Mouse (Mus musculus) hindbrain, embryonic 14.5 days (tissue): ENCODE measurements around the gene Rfx3. TPM values are rescaled to one million over a fixed set of nuclear protein-coding genes. Genes with fewer than 3 reads are reported as not detected.

Experiments used
- ATAC-seq: fragments of 200-750 bp; cut with Nextera tagmentation; 2 replicates; pipeline ENCODE4 v1.8.0; 2017; ENCODE audit warnings: moderate number of reproducible peaks, mild to moderate bottlenecking, moderate TSS enrichment, moderate library complexity; ENCODE audit not compliant: low FRiP score
- DNase-seq: peaks from one replicate; pipeline ENCODE4 v3.0.0-alpha.2; 2015; ENCODE audit warnings: low spot score
- H3K27ac ChIP-seq: fragments of 300-500 bp; sonication (generic); 2 replicates; pipeline ENCODE4 v1.5.1; 2014; ENCODE audit warnings: mild to moderate bottlenecking, moderate library complexity
- H3K27me3 ChIP-seq: fragments of 300-500 bp; sonication (generic); 2 replicates; pipeline ENCODE4 v1.6.1; 2014; ENCODE audit warnings: mild to moderate bottlenecking, low read length, mixed read lengths; ENCODE audit not compliant: control insufficient read depth, insufficient read depth
- H3K36me3 ChIP-seq: fragments of 300-500 bp; sonication (generic); replicated peaks from 2 replicates; pipeline ENCODE4 v1.6.1; 2014; ENCODE audit not compliant: control insufficient read depth, insufficient read depth
- H3K4me1 ChIP-seq: fragments of 300-500 bp; sonication (generic); replicated peaks from 2 replicates; pipeline ENCODE4 v1.6.1; 2014; ENCODE audit warnings: antibody characterized with exemption, low read length, mixed read lengths; ENCODE audit not compliant: control insufficient read depth, insufficient read depth
- H3K4me2 ChIP-seq: fragments of 300-500 bp; sonication (generic); replicated peaks from 2 replicates; pipeline ENCODE4 v1.6.1; 2014; ENCODE audit warnings: mild to moderate bottlenecking, moderate library complexity
- H3K4me3 ChIP-seq: fragments of 300-500 bp; sonication (generic); replicated peaks from 2 replicates; pipeline ENCODE4 v1.5.1; 2014; ENCODE audit warnings: mild to moderate bottlenecking, low read length
- H3K9ac ChIP-seq: fragments of 300-500 bp; sonication (generic); 2 replicates; pipeline ENCODE4 v1.6.1; 2014
- H3K9me3 ChIP-seq: fragments of 300-500 bp; sonication (generic); 2 replicates; pipeline ENCODE4 v1.6.1; 2016; ENCODE audit warnings: low read length; ENCODE audit not compliant: control insufficient read depth
- WGBS: fragments of 180-500 bp; shearing (Covaris S2); extraction: QIAGEN DNeasy Blood & Tissue Kit; methylation state at CpG from one replicate; pipeline ENCODE4 v1.1.7; 2014; 5-methylcytosine and 5-hydroxymethylcytosine counted together
- polyA plus RNA-seq: library from polyadenylated mRNA; unstranded; fragments of >200 nt; fragmentation: Nextera tagmentation; extraction: Ambion mirVana; gene quantifications from 2 replicates; pipeline ENCODE4 v1.2.1, GENCODE M21; 2014

Gene Rfx3
- polyA plus RNA-seq, 1 experiment from 2014 or later, result 27.1 TPM

GRCm38 (mm10) chr19:27877429-27877828 lies 133.5 kb downstream of the Rfx3 start:
- H3K4me2 ChIP-seq, result no peak overlapping the region
- no peak for ATAC-seq
- H3K4me1 ChIP-seq, result no peaks in the 10 kb centered on the region
- whole genome bisulfite sequencing, result 87% methylated on average over 2 of the region's 2 CpGs
- no peaks in the 10 kb centered on the region for H3K36me3 ChIP-seq
- H3K9me3 ChIP-seq, result no peaks in the 10 kb centered on the region
- no peak overlapping the region for H3K4me3 ChIP-seq
- H3K9ac ChIP-seq, result no peak overlapping the region
- no peak overlapping the region for H3K27ac ChIP-seq
- no peaks in the 10 kb centered on the region for H3K27me3 ChIP-seq
- DNase-seq, result no peak

DNA sequence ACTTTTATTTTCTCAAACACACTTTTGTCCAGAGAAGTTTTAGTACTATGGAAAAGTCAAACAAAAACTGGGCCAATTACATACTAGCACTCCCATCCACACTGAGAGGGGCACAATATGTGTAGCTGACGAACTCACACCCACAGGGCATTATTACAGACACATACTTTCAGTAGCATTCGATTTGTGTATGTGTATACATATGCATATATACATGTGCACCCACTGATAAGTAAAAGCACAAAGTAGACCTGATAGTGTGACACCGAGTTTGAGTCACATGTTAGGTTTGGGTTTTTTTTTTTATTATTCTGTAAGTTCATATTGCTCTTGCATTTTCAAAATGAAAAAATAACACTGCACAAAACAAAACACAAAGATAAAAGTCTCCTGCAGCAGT lies 140.2 kb downstream of the Rfx3 start:
- 93% methylated on average over 3 of the region's 3 CpGs for WGBS

DNA sequence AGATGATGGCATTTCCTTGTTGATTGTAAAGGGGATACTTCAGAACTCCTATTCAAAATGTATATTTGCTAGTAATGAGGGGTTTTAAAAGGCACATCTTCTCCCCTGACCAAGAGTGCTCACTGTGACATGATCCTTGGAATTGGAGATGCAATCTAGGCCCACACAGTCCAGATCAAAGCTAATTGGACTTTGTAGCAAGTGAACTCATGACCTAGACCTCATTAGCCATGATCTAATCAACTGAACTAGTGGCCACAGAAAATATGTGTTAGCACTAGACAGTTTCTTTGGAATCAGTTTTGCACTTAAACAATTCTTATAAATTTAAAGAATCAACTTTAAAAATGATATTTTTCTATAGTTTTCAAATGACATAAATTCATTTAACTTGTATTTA lies 151.3 kb downstream of the Rfx3 start:
- Histone ChIP-seq H3K36me3 (no peaks in the 10 kb centered on the region), H3K9ac (no peak overlapping the region)
- no peak for ATAC-seq

More for the DNA sequence above, 140.2 kb downstream of the Rfx3 start:
- DNase-seq, result no peak
- Histone ChIP-seq H3K4me2 (no peak overlapping the region), H3K36me3 (no peaks in the 10 kb centered on the region; the same call in 1 of the 2 replicates), H3K4me3 (no peak overlapping the region), H3K9ac (no peak overlapping the region), H3K9me3 (no peaks in the 10 kb centered on the region), H3K27ac (no peak overlapping the region), H3K4me1 (no peaks in the 10 kb centered on the region), H3K27me3 (no peaks in the 10 kb centered on the region)
- ATAC-seq, result no peak

DNA sequence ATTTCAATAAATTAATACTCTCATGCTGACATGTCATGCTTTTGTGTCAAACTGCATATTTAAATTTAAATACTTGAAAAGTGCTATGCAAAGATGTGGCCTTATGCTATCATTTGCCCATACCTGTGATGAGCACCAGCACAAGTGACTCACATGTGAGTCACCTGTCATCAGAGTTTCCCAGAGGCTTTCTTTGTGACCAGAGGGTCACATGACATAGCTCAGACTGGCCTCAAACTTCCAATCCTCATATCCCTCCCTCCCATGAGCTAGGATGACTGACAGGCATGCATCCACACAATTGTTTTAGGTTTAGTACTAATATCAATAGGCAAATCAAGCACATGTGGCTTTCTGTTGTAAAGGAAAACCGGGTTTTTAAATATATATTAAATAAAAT lies 162.0 kb downstream of the Rfx3 start:
- no peak for ATAC-seq
- Histone ChIP-seq H3K4me1 (no peaks in the 10 kb centered on the region), H3K27me3 (no peaks in the 10 kb centered on the region), H3K27ac (no peak overlapping the region), H3K4me2 (no peak overlapping the region), H3K36me3 (peaks cover 8% of the 10 kb centered on the region), H3K9ac (no peak overlapping the region), H3K9me3 (no peaks in the 10 kb centered on the region), H3K4me3 (no peak overlapping the region)
- DNase-seq, result no peak
- WGBS, result 92% methylated on average over 1 of the region's 1 CpGs

More for the DNA sequence above, 151.3 kb downstream of the Rfx3 start:
- Histone ChIP-seq H3K4me1 (no peaks in the 10 kb centered on the region), H3K4me2 (no peak overlapping the region), H3K4me3 (no peak overlapping the region), H3K27me3 (no peaks in the 10 kb centered on the region), H3K27ac (no peak overlapping the region), H3K9me3 (no peaks in the 10 kb centered on the region)
- DNase-seq, result no peak

GRCm38 (mm10) chr19:27847055-27847454 lies 163.9 kb downstream of the Rfx3 start:
- H3K9me3 ChIP-seq, result no peaks in the 10 kb centered on the region
- no peak overlapping the region for H3K27ac ChIP-seq
- 87% methylated on average over 4 of the region's 4 CpGs for WGBS
- no peaks in the 10 kb centered on the region for H3K4me1 ChIP-seq
- H3K9ac ChIP-seq, result no peak overlapping the region
- no peak overlapping the region for H3K4me3 ChIP-seq
- ATAC-seq, result no peak
- peaks cover 8% of the 10 kb centered on the region for H3K36me3 ChIP-seq
- DNase-seq, result no peak
- no peak overlapping the region for H3K4me2 ChIP-seq
- H3K27me3 ChIP-seq, result no peaks in the 10 kb centered on the region

- Histone ChIP-seq H3K4me2 (no peak overlapping the region), H3K27ac (no peak overlapping the region), H3K4me3 (no peak overlapping the region), H3K36me3 (no peaks in the 10 kb centered on the region), H3K9ac (no peak overlapping the region), H3K9me3 (no peaks in the 10 kb centered on the region), H3K4me1 (no peaks in the 10 kb centered on the region; the same call in 1 of the 2 replicates), H3K27me3 (no peaks in the 10 kb centered on the region)
- 81% methylated on average over 3 of the region's 3 CpGs for WGBS
- DNase-seq (no peak), ATAC-seq (no peak)
These were observed 172.3 kb downstream of the Rfx3 start for GRCm38 (mm10) chr19:27838635-27839034.

- 67% methylated on average over 4 of the region's 4 CpGs for WGBS
- H3K4me3 ChIP-seq, result no peak overlapping the region
- no peaks in the 10 kb centered on the region for H3K9me3 ChIP-seq
- H3K4me1 ChIP-seq, result peaks cover 3% of the 10 kb centered on the region; the same call in 1 of the 2 replicates
- no peak overlapping the region for H3K4me2 ChIP-seq
- ATAC-seq (no peak), DNase-seq (no peak)
- H3K27me3 ChIP-seq, result no peaks in the 10 kb centered on the region
- H3K9ac ChIP-seq, result no peak overlapping the region
- no peak overlapping the region for H3K27ac ChIP-seq
- H3K36me3 ChIP-seq, result no peaks in the 10 kb centered on the region
These were observed 172.9 kb downstream of the Rfx3 start for GRCm38 (mm10) chr19:27838041-27838440.

- Histone ChIP-seq H3K27me3 (no peaks in the 10 kb centered on the region), H3K36me3 (peaks cover 15% of the 10 kb centered on the region; the same call in 1 of the 2 replicates), H3K9ac (no peak overlapping the region), H3K4me3 (no peak overlapping the region), H3K4me2 (no peak overlapping the region), H3K4me1 (0 out of 2 replicates have a peak, but pooled peaks cover 3% of the 10 kb centered on the region), H3K9me3 (no peaks in the 10 kb centered on the region), H3K27ac (no peak overlapping the region)
- DNase-seq (no peak), ATAC-seq (no peak)
- WGBS, result 78% methylated on average over 1 of the region's 1 CpGs
These were observed 178.5 kb downstream of the Rfx3 start for GRCm38 (mm10) chr19:27832448-27832847.

DNA sequence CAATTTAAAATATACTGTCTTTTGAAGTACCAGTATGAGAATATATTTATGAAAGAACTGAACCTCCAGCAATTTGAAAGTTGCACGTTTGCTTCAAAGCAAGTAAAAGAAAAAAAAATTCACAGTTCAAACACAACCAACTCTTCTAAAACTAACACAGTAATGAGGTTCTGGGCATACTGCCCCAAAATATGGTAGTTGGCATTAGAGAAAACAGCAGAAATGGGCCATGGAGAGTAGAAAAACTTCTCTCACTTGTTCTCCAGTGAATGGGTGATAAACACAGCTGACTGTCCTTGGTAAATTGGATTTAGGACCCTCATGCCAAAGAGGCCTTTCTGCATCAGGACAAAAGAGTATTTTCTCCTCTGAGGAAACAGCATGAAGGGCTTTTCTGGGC lies 182.7 kb downstream of the Rfx3 start:
- WGBS, result 85% methylated on average over 1 of the region's 1 CpGs
- ATAC-seq (no peak), DNase-seq (no peak)
- Histone ChIP-seq H3K36me3 (peaks cover 34% of the 10 kb centered on the region; the same call in 1 of the 2 replicates), H3K27me3 (no peaks in the 10 kb centered on the region), H3K4me3 (no peak overlapping the region), H3K4me1 (0 out of 2 replicates have a peak, but pooled peaks cover 2% of the 10 kb centered on the region), H3K9ac (no peak overlapping the region), H3K9me3 (no peaks in the 10 kb centered on the region), H3K27ac (no peak overlapping the region), H3K4me2 (no peak overlapping the region)

DNA sequence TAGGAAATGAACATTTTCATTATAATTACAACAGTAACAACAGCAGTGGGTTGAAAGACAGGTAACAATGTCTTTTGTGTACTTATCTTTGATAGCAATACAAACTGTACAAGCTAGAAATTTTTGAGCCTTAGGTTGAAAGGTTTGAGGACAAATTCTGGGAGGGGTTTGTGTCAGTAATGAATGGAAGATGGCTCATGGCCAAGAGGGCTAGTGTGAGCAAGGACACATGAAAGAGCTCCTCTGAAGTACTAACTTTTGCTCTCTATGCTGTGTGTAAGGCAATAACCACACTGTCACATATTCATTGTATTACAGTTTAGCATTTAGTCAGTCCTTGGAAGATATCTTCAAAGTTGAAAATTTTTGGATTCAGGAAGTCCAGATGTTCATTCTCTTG lies 193.3 kb downstream of the Rfx3 start:
- Histone ChIP-seq H3K4me2 (no peak overlapping the region), H3K9ac (no peak overlapping the region), H3K36me3 (peaks cover 20% of the 10 kb centered on the region), H3K4me1 (no peaks in the 10 kb centered on the region), H3K27ac (no peak overlapping the region), H3K4me3 (no peak overlapping the region), H3K9me3 (peaks cover 1% of the 10 kb centered on the region), H3K27me3 (no peaks in the 10 kb centered on the region)
- ATAC-seq (no peak), DNase-seq (no peak)
